Mouse (Mus musculus): ENCODE measurements around the gene Lpin2. TPM values are rescaled to one million over a fixed set of nuclear protein-coding genes. Genes with fewer than 3 reads are reported as not detected.

The Lpin2 gene
- polyA plus RNA-seq, 1 experiment from 2014 or later: 41.8 TPM

DNA sequence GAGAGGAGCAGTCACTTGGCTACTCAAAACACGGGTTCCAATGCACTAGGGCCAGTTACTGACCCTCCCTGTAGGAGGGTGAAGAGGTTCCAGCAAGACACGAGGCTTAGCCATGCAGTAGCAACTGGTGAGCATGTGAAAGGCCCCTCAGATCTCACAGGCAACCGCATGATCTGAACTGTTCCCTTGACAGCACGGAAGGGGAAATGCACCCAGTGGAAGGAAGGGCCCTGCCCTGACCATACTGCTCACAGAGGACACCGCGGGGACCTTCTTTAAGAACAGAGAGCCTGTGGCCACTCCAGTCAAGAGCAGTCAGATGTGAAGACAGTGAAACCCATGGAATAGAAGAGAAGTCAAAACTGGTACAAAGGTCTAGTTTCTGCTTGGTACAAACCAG, 80.8 kb downstream of the Lpin2 start:
- Histone ChIP-seq H3K27ac (no peak overlapping the region), H3K4me1 (replicated peaks) (no peaks in the 10 kb centered on the region), H3K36me3 (no peaks in the 10 kb centered on the region), H3K27me3 (no peaks in the 10 kb centered on the region), H3K4me3 (no peak overlapping the region), H3K9me3 (no peaks in the 10 kb centered on the region), H3K4me2 (no peak overlapping the region), H3K9ac (no peak overlapping the region)
- no peak for ATAC-seq (ENCODE audit: low FRiP score)
- WGBS: 85% methylated on average over 6 of the region's 6 CpGs

DNA sequence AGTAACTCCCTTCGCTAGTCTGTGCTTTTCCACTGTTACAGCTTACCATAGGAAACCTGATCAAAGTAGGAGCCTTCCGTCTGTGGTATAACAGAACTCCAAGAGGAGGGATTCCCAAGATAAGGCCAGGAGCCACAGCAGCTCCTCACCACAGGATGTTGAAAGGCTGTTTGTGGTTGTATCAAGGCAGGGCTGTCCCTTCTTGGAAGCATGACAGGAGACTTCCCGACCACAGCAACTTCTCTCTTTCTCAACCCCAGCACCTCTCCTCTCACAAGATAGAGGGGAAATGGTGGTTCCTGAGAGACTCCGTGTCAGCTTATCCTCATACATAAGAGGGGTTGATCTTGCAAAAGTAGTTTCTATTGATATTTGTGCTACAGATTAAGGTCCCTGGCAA, 82.4 kb downstream of the Lpin2 start:
- H3K4me3 ChIP-seq: no peak overlapping the region
- no peaks in the 10 kb centered on the region for H3K4me1 ChIP-seq (replicated peaks)
- no peak overlapping the region for H3K27ac ChIP-seq
- H3K9ac ChIP-seq: no peak overlapping the region
- ATAC-seq (ENCODE audit: low FRiP score): no peak
- H3K36me3 ChIP-seq: no peaks in the 10 kb centered on the region
- 84% methylated on average over 4 of the region's 4 CpGs for WGBS
- no peaks in the 10 kb centered on the region for H3K27me3 ChIP-seq
- no peak overlapping the region for H3K4me2 ChIP-seq
- H3K9me3 ChIP-seq: no peaks in the 10 kb centered on the region

DNA sequence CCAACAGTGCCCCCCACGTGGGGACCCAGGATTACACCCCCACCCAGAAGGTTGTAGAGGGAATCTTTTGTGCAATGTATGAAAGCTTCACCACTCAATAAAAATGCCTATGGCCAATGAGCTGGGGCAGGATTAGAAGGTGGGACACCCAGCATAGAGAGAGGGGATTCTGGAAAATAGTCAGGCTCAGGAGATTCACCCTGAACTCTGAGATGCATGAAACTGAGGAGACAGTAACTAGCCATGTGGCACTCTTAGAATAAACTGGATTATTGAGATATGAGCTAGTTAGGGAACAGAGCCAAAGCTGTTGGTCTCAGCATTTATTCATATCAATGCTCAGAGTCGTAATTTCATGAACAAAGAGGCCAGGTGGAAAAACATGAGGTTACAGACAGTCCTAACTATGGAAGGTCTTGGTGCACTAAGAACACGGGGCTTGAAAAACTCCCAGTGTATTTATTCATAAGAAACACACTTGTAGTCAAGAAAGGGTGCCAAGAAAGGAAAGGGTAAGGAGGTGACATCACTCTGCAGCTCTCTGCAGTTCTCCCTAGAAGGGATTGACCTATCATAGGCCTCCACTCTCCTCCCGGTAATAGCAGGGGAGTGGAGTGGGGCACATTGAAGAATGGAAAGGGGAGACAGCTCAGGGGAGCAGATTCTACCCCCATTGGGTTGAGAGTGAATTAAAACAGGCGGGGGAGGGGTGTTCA, 83.1 kb downstream of the Lpin2 start:
- Histone ChIP-seq H3K9ac (no peak overlapping the region), H3K36me3 (no peaks in the 10 kb centered on the region), H3K4me3 (no peak overlapping the region), H3K4me1 (replicated peaks) (no peaks in the 10 kb centered on the region), H3K27me3 (no peaks in the 10 kb centered on the region), H3K27ac (no peak overlapping the region), H3K9me3 (no peaks in the 10 kb centered on the region), H3K4me2 (no peak overlapping the region)
- ATAC-seq (ENCODE audit: low FRiP score): no peak
- WGBS: 81% methylated on average over 5 of the region's 5 CpGs

DNA sequence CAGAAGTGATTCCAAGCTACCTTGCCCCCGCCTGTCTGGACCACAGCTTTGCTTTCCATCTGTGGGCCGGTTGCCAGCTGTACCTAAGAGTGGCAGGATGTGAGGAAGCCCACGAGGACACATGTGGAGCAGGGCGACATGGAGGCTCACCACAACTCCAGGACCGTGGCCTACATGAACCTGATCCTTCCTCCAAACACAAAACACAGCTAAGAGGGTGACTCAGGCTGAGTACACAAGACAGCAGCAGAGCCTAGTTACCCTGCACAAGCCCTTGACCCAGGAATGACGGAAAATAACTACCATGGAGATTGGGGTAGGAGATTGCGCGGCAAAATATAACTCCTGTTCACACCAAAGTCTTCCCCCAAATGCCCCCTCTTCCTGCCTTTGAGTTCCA, 85.0 kb downstream of the Lpin2 start:
- WGBS: 95% methylated on average over 8 of the region's 8 CpGs
- no peak for ATAC-seq (ENCODE audit: low FRiP score)
- H3K4me3 ChIP-seq: no peak overlapping the region

DNA sequence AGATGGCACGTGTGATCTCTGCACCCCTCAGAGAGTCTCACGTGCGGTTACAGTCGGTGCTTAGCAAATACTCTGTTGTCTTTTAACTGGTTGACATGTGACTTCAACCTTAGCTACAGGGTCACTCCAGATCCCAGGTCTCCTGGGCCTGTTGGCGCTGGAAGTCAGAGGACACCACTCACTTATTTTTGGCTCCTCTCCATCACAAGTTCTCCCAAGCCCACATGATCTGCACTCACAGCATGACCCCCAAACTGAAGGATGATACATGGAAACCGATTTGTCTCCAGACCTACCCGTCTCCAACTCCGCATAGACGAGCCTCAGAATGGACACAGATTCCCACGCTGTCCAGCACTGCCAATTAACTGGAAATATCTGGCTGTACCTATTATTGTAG, 85.8 kb downstream of the Lpin2 start:
- Histone ChIP-seq H3K4me2 (no peak overlapping the region), H3K27me3 (no peaks in the 10 kb centered on the region), H3K9ac (no peak overlapping the region), H3K36me3 (no peaks in the 10 kb centered on the region), H3K4me3 (no peak overlapping the region), H3K9me3 (no peaks in the 10 kb centered on the region), H3K4me1 (replicated peaks) (no peaks in the 10 kb centered on the region), H3K27ac (no peak overlapping the region)
- 85% methylated on average over 10 of the region's 10 CpGs for WGBS
- no peak for ATAC-seq (ENCODE audit: low FRiP score)

More for the DNA sequence above, 85.0 kb downstream of the Lpin2 start:
- Histone ChIP-seq H3K9ac (no peak overlapping the region), H3K36me3 (no peaks in the 10 kb centered on the region), H3K4me1 (replicated peaks) (no peaks in the 10 kb centered on the region), H3K27me3 (no peaks in the 10 kb centered on the region), H3K4me2 (no peak overlapping the region), H3K9me3 (no peaks in the 10 kb centered on the region), H3K27ac (no peak overlapping the region)

DNA sequence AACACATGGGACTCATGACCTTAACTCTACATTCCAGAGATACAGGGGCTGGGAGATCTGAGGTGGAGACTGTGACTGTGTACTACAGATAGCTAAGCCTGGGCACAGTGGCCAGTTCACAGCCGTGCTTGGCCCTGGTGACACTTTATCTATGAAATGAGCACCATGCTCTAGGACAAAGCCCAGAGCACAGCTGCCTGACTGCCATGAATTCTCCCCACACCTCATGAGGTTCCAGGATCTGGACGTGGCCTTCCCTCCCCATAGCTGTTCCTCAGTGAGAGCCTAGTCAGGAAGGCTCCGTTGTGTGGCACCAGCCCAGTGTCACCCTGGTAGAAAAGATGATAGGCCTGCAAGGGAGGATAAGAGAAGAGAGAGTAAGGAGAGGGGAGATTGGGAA, 86.2 kb downstream of the Lpin2 start:
- WGBS: 90% methylated on average over 3 of the region's 3 CpGs
- Histone ChIP-seq H3K36me3 (no peaks in the 10 kb centered on the region), H3K4me3 (no peak overlapping the region), H3K9ac (no peak overlapping the region), H3K27me3 (no peaks in the 10 kb centered on the region), H3K4me1 (replicated peaks) (no peaks in the 10 kb centered on the region), H3K9me3 (no peaks in the 10 kb centered on the region), H3K27ac (no peak overlapping the region), H3K4me2 (no peak overlapping the region)
- no peak for ATAC-seq (ENCODE audit: low FRiP score)

DNA sequence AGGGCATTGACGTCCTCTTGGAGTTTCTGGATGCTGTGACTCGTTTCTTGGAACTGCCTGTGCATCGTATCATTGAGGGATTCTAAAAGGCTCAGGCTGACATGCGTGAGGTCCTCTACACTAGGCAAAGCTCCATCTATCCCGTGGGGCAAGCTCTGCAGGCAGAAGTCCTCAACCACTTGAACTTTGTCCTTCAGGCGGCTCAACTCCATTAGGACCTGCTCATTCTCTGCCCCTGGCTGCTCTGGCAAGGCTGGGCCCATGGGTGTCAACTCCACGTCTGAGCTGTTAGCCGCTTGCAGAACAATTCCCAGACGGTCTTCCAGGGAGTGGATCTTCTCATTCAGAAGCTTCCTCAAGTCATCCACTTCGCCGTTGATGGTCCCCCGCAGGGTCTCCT, 91.5 kb downstream of the Lpin2 start:
- Histone ChIP-seq H3K27ac (no peak overlapping the region), H3K36me3 (no peaks in the 10 kb centered on the region), H3K9ac (no peak overlapping the region), H3K4me2 (no peak overlapping the region), H3K27me3 (no peaks in the 10 kb centered on the region), H3K4me1 (replicated peaks) (no peaks in the 10 kb centered on the region), H3K4me3 (no peak overlapping the region), H3K9me3 (no peaks in the 10 kb centered on the region)
- WGBS: 92% methylated on average over 12 of the region's 12 CpGs
- no peak for ATAC-seq (ENCODE audit: low FRiP score)

DNA sequence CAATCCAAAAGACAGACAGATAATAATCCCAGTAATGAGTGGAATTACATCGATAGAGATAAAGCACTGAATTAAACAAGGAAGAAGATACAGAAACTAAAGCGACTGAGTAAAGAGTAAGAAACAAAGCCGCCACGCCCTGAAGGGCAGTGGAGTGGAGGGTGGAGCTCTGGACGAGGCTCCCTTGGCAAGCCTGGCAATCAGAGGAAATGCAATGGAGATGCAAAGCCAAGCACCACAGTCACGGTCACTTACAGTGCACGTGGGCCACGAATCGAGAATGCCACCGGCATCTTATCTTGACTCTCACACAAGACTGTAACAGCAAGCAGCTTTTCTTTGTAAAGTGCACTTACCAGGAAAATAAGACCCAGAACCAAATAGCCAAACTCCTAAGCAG, 94.4 kb downstream of the Lpin2 start:
- 94% methylated on average over 10 of the region's 10 CpGs for WGBS
- Histone ChIP-seq H3K27ac (no peak overlapping the region), H3K4me1 (replicated peaks) (no peaks in the 10 kb centered on the region), H3K9me3 (no peaks in the 10 kb centered on the region), H3K36me3 (no peaks in the 10 kb centered on the region), H3K27me3 (no peaks in the 10 kb centered on the region), H3K4me2 (no peak overlapping the region), H3K9ac (no peak overlapping the region), H3K4me3 (no peak overlapping the region)
- no peak for ATAC-seq (ENCODE audit: low FRiP score)

DNA sequence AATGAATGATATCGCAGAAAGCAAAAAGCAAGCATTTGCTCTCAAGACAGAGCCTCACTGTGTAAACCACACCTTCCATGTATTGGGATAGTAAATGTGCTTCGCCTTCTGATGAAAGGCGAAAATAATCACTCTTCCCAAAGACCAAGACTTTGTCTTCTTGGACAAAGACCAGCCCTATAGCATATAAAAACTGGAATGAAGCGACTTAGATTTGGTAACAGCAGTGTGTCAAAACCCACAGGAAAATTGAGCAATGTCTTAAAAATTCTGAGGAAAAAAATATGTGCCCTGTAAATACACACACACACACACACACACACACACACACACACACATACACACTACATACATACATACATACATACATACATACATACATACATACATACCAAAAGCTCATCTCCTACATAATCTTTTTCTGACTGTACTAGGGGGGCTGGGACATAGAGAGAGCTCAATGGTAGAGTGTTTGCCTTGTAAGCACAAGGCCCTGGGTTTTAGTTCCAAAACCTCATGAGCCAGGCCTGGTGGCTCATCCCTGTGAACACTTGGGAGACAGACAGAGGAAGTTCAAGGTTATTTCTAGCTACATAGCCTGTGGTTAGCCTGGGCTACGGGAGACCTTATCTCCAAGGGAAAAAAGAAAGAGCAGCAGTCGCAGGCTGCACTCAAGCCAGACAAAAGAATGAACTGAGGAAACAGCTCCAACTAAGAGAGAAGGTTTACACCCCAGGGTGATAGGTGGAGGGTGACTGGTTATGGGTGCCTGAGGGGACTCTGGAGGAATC, 95.5 kb downstream of the Lpin2 start:
- H3K4me1 ChIP-seq (replicated peaks): no peaks in the 10 kb centered on the region
- no peaks in the 10 kb centered on the region for H3K9me3 ChIP-seq
- H3K4me2 ChIP-seq: no peak overlapping the region
- no peak overlapping the region for H3K27ac ChIP-seq
- no peak for ATAC-seq (ENCODE audit: low FRiP score)
- H3K9ac ChIP-seq: no peak overlapping the region
- 93% methylated on average over 6 of the region's 6 CpGs for WGBS
- H3K36me3 ChIP-seq: no peaks in the 10 kb centered on the region
- no peak overlapping the region for H3K4me3 ChIP-seq
- no peaks in the 10 kb centered on the region for H3K27me3 ChIP-seq

DNA sequence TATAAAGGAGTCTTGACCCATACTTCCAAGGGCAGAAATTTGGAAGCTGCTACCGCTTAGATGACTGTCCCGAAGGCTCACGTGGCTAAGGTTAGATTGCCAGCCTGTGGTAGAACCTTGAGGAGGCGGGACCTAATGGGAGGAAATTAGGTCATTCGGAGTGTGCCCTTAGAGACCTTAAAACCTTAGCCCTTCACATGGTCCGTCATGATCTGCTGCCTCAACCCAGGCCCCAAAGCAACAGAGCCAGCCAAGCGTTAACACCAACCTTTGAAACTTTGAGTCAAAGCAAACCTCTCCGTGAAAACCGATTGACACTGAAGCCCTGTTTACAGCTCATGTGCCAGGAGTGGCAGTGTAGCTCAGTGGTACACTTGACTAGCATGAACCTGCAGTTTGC, 100.4 kb downstream of the Lpin2 start:
- H3K36me3 ChIP-seq: no peaks in the 10 kb centered on the region
- H3K27me3 ChIP-seq: no peaks in the 10 kb centered on the region
- ATAC-seq (ENCODE audit: low FRiP score): no peak
- H3K27ac ChIP-seq: no peak overlapping the region
- no peaks in the 10 kb centered on the region for H3K4me1 ChIP-seq (replicated peaks)
- WGBS: 90% methylated on average over 9 of the region's 9 CpGs
- H3K9ac ChIP-seq: no peak overlapping the region
- H3K4me2 ChIP-seq: no peak overlapping the region
- H3K9me3 ChIP-seq: no peaks in the 10 kb centered on the region
- H3K4me3 ChIP-seq: no peak overlapping the region

DNA sequence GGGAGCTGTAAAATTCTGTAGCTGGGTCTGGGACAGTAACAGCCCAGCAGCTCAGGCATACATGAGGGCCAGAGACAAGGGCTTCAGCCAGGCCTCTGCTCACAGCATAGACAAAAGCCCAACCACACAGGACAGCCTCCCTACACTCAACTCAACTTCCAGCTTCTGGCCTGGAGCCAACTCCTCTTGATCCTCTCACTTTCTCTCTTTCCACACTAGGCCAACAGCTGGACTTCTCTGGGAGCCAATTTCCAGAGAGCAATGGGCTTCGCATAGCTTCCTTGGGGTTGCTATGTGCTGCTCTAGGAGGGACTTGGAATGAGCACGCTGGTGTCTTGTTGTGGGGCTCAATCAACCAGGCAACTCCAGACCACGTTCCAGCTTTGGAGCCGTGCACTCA, 100.9 kb downstream of the Lpin2 start:
- WGBS: 83% methylated on average over 4 of the region's 4 CpGs

DNA sequence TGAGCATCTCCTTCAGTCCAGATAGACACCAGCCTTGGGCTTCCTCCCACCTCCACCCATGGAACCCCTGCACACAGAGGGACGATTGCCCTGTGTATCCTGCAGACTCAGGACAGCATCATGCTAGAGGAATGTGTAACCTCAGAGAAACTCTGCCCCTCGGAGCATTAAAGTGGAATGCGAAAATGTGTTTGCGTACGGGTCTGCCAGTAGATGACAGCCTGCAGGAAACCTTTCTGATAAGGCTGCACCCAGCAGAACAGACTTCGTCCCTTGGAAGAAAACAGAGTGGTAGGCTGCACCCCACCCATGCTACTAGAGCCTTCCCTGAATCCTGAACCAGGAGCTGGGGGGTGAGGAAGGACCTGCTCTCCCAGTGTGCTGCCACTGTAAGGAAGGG, 102.5 kb downstream of the Lpin2 start:
- no peak overlapping the region for H3K9ac ChIP-seq
- no peaks in the 10 kb centered on the region for H3K27me3 ChIP-seq
- H3K4me1 ChIP-seq (replicated peaks): no peaks in the 10 kb centered on the region
- WGBS: 86% methylated on average over 6 of the region's 6 CpGs
- H3K4me3 ChIP-seq: no peak overlapping the region
- H3K9me3 ChIP-seq: no peaks in the 10 kb centered on the region
- H3K27ac ChIP-seq: no peak overlapping the region
- H3K4me2 ChIP-seq: no peak overlapping the region
- ATAC-seq (ENCODE audit: low FRiP score): no peak
- H3K36me3 ChIP-seq: no peaks in the 10 kb centered on the region

More for the DNA sequence above, 100.9 kb downstream of the Lpin2 start:
- ATAC-seq (ENCODE audit: low FRiP score): no peak
- Histone ChIP-seq H3K4me1 (replicated peaks) (no peaks in the 10 kb centered on the region), H3K36me3 (no peaks in the 10 kb centered on the region), H3K27me3 (no peaks in the 10 kb centered on the region), H3K4me2 (no peak overlapping the region), H3K9me3 (no peaks in the 10 kb centered on the region), H3K4me3 (no peak overlapping the region), H3K27ac (no peak overlapping the region), H3K9ac (no peak overlapping the region)

DNA sequence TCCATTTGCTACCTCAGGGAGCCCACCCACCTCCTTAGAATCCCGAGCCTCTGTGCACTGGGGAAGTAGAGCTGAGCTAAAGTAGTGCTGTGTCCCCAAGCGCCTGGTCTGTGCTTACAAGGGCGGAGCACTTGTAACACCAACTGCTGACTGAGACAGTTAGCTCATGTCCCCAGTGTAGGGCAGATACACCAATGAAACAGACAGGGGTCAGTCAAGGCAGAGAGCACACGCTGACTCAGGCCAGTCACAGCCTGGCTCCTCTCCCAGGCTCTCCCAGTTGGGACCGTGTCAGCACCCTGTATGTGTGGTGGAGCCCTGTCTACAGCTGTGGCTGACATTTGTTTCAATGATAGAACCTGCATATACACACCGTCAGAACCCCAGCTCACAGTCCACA, 103.6 kb downstream of the Lpin2 start:
- Histone ChIP-seq H3K4me3 (no peak overlapping the region), H3K27me3 (no peaks in the 10 kb centered on the region), H3K9me3 (no peaks in the 10 kb centered on the region), H3K27ac (no peak overlapping the region), H3K36me3 (no peaks in the 10 kb centered on the region), H3K4me1 (replicated peaks) (no peaks in the 10 kb centered on the region), H3K9ac (no peak overlapping the region), H3K4me2 (no peak overlapping the region)
- WGBS: 76% methylated on average over 6 of the region's 6 CpGs
- ATAC-seq (ENCODE audit: low FRiP score): no peak

Data from hindbrain, embryonic 13.5 days (tissue).